Mouse (Mus musculus): ENCODE data around the gene Lck. TPM values are rescaled to one million over a fixed set of nuclear protein-coding genes. Genes with fewer than 3 reads are reported as not detected.

The Lck gene
- total RNA-seq, 4 experiments from 2014 or later: not detected

DNA sequence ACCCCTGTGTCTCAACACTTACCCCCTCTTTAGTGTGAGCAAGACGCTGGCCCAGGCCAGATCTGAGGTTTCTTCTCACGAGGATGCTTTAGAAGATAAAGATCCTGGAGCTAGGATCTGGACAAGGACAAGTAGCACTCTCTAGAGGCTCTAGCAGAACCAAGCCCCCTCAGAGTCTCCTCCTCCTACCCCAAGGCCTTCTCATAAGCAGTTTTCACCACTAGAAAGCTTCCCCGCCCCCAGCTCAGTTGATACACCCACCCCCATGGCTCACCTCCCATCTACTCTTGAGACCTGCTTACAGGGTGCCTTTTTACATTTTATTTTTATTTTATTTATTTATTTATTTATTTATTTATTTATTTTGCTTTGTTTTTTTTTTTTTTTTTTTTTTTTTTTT is 63.8 kb downstream of the Lck start:
- no peak for DNase-seq (ENCODE audit: low spot score in 2 of 2)

DNA sequence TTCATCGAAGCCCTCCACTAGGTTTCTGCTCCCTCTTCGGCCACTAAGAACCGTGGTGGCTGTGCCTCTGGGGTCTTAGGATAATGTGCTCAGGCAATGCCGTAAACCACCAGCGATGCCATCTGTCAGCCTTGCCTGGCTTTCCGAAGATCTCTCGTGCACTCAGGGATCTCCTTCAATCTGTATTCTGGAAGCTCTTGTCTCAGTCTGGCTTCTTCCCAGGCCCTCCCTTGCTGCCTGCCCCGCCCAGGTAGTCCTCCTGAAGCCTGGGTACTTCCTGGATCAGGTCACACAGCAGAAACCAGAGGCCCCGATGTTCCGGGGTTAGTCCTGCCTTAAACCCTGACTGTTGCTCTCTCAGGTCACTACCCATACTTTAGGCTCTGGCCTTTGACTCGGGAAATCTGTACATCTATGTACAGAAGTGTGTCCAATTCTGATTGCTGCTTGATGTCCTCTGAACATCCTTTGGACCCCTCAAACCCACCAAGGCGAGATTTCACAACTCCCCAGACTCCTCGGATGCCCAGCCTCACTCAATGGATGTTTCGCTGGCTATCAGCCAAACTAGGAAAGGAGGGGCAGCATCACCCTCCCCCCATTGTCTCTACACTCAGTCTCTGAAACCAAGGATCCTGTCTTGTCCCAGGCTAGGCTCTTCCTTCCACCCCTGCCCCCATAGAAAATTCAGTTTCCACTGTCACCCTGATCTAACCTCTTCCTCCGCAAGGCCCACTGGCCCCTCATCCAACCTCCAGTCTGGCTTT is 64.4 kb downstream of the Lck start:
- DNase-seq (ENCODE audit: low spot score in 2 of 2): no peak

DNA sequence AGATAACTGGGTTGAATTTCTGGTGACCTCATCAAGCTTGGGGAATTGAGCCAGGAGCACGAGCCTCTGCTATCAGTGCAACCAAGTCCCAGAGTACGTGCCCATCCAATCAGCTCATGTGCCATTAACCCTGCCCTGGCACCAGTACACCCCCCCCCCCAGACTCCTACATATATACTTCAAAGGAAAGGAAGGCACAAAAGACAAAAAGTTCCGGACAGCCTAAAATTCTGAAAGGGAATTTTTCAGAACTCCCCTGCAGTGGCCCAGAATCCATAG is 65.3 kb downstream of the Lck start:
- DNase-seq (ENCODE audit: low spot score in 2 of 2): no peak

- no peak for DNase-seq (ENCODE audit: low spot score in 2 of 2)
Measured at GRCm38 (mm10) chr4:129507434-129508236, 65.8 kb downstream of the Lck start.

DNA sequence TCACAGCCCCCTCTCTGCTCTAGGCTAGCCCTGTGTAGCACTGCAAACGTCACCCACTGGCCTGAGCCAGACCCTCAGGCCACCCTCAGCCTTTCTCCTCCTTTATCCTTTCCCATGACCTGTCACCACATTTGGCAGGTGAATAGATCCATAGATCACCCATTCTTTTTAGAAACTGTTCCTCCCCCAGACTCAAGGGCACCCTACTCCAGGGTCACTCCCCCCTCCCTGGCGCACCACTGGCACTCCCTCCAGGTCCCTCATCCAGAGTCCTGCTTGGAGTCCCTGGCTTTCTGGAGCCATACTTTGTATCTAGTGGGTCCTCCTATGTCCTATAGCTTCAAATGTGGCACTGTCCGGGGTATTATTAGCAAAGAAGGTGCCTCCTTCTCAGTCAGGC is 67.9 kb downstream of the Lck start:
- no peak for DNase-seq (ENCODE audit: low spot score in 2 of 2)

GRCm38 (mm10) chr4:129502901-129503444 is 70.5 kb downstream of the Lck start:
- no peak for DNase-seq (ENCODE audit: low spot score in 2 of 2)

DNA sequence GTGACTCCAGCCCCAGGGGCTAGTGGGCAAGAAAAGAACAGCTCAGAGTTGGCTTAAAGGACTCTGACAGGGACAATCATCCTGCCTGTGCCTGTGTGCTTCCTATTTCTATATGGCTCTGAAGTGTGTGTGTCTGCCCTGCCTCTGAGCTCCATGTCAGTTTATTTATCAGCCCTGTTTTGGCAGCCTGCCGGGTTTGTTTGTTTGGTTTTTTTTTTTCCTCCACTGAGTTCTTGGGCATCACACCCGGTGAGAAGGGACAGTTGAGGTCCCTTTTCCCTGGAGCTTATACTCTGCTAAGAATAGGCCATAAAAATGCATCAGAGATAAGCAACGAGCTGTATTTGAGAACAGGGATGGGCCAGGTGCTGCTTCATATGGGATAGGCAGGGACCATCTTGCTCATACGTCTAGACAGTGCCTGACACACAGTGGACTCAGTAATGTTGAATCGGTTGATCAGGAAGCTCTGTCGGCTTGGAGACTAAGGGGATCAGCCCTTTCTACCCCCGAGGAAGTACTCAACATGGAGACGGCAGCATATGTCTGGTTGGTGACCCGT is 71.0 kb downstream of the Lck start:
- DNase-seq (ENCODE audit: low spot score in 2 of 2): no peak

DNA sequence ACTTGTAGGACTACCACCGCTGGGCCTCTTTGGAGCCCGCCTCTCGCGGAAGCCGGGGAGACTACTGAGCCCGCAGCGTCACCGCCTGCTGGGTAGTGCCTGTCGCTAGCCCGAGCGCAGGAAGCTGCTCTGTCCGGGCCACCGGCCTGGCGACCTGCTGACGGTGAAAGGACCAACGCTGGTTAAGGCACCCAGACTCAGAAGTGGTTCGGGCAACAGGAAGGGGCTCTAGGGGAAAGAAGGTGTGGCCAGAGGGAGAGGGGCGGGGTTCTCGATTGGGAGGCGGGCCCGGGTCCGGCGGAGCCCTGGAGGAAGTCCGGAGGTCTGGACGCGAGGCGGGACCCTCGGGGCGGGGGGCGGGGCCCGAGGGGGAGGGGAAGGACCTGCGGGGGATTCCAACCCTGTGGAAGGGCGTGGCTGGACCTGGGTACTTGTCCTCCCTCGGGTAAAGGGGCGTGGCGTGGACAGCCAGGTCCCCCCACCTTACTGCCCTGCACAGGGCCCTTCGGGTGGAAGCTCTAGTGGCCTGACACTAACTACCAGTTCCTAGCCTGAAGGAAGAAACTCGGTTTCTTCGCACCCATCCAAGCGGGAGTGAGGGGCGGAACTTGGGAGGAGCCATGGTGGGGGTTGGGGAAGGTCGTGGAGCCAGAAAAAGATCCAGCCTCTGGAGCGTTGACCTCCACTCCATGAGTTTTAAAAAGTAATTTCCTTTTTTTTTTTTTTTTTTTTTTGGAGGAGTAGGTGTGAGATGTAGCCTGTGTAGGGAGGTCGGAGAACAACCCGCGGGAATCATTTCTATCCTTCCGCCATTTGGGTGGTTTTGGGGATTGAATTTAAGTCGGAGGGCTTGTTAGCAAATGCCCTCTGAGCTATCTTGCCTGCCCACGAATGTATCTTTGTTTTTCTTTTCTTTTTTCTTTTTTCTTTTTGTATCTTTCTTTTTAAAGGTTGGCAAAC is 72.6 kb downstream of the Lck start:
- DNase-seq (ENCODE audit: low spot score in 2 of 2): peak; percentile 68 to 69

DNA sequence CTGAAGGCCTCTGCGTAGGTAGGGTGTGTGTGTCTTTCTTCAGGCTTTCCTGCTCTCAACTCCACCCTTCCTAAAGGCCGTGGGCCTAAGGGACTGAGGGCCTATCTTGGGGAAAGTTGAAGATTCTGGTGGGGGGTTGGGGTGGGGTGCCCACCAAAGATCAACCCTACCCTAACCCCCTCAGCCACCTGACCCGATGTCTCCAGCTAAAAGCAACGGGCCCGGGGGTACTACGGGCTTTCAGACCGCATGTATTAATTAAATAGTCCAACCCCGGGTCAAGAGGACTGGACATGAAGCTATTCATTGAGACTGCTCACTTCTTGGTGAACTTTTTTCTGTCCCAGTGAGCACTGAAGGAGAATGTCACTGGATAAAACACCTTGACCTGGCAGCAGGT is 73.4 kb downstream of the Lck start:
- no peak for DNase-seq (ENCODE audit: low spot score in 2 of 2)

GRCm38 (mm10) chr4:129498941-129499340 is 74.5 kb downstream of the Lck start:
- no peak for DNase-seq (ENCODE audit: low spot score in 2 of 2)

Small RNA genes within 50 kb of the gene (microRNA-seq; reads per million reads assigned to microRNA genes)
- gene Mir8119: not detected

Other genes starting within 250 kb of the Lck start
- gene Rbbp4, start 238.3 kb downstream of the Lck start, total RNA-seq (2022): 10 to 100 TPM; 35.5 to 40.8 (median 40.0) TPM
- gene Zbtb8os, start 237.9 kb downstream of the Lck start, total RNA-seq (2022): 10 to 100 TPM; 24.3 to 32.6 (median 26.6) TPM
- gene Zbtb8a, start 195.5 kb downstream of the Lck start, total RNA-seq (2022): under 1 TPM; 0.48 to 0.79 (median 0.63) TPM
- gene Zbtb8b, start 132.8 kb downstream of the Lck start, total RNA-seq (2022): not detected
- gene Bsdc1, start 112.1 kb downstream of the Lck start, total RNA-seq (2022): 10 to 100 TPM; 37.3 to 42.5 (median 41.0) TPM
- not detected for gene Tssk3, start 82.6 kb downstream of the Lck start, total RNA-seq (2022)
- gene Fam229a, start 82.5 kb downstream of the Lck start, total RNA-seq (2022): not detected
- 1 to 10 TPM in 2 of 4 experiments, under 1 TPM in 2; 0.19 to 1.1 (median 0.78) TPM for gene Marcksl1, start 60.1 kb downstream of the Lck start, total RNA-seq (2022)
- gene Hdac1, start 30.9 kb downstream of the Lck start, total RNA-seq (2022): 1 to 10 TPM; 6.7 to 9.7 (median 7.6) TPM
- not detected for gene Fam167b, start 4.9 kb upstream of the Lck start, total RNA-seq (2022)
- 100 to 1,000 TPM; 142 to 156 (median 148) TPM for gene Eif3i, start 27.0 kb upstream of the Lck start, total RNA-seq (2022)
- gene Tmem234, start 27.0 kb upstream of the Lck start, total RNA-seq (2022): 10 to 100 TPM; 25.9 to 37.5 (median 29.7) TPM
- gene Dcdc2b, start 40.6 kb upstream of the Lck start, total RNA-seq (2022): 1 to 10 TPM in 3 of 4 experiments, under 1 TPM in 1; 0.46 to 1.2 (median 1.1) TPM
- gene Iqcc, start 45.5 kb upstream of the Lck start, total RNA-seq (2022): 10 to 100 TPM in 1 of 4 experiments, 1 to 10 TPM in 3; 7.3 to 11.4 (median 8.7) TPM
- 10 to 100 TPM; 27.9 to 33.0 (median 30.8) TPM for gene Ccdc28b, start 50.3 kb upstream of the Lck start, total RNA-seq (2022)
- gene Txlna, start 67.4 kb upstream of the Lck start, total RNA-seq (2022): 10 to 100 TPM; 10.9 to 20.3 (median 15.6) TPM
- 10 to 100 TPM; 69.1 to 77.9 (median 76.0) TPM for gene Kpna6, start 99.1 kb upstream of the Lck start, total RNA-seq (2022)
- 1 to 10 TPM; 1.8 to 4.9 (median 3.3) TPM for gene Tmem39b, start 123.2 kb upstream of the Lck start, total RNA-seq (2022)
- gene Khdrbs1, start 168.7 kb upstream of the Lck start, total RNA-seq (2022): 10 to 100 TPM; 20.2 to 24.6 (median 23.2) TPM
- gene Ptp4a2, start 237.6 kb upstream of the Lck start, total RNA-seq (2022): 100 to 1,000 TPM; 663 to 813 (median 803) TPM